Mouse (Mus musculus) lung, adult 2 months (tissue): ENCODE measurements around the gene Ppp3cb. TPM values are rescaled to one million over a fixed set of nuclear protein-coding genes. Genes with fewer than 3 reads are reported as not detected.

Experiments used
- DNase-seq: peaks from one replicate; pipeline ENCODE4 v3.0.0; 2022
- H3K4me1 ChIP-seq: fragments of 200-500 bp; 2 replicates; pipeline ENCODE4 v1.6.1; 2011; ENCODE audit warnings: low read length; ENCODE audit not compliant: control insufficient read depth, insufficient read depth
- H3K4me3 ChIP-seq: fragments of 200-500 bp; replicated peaks from 2 replicates; pipeline ENCODE3; 2011; ENCODE audit warnings: low read depth, mild to moderate bottlenecking, control low read depth, low read length; ENCODE audit errors: extremely low read depth
- CTCF ChIP-seq: fragments of 200-500 bp; IDR thresholded peaks from 2 replicates; pipeline ENCODE4 v1.5.1; 2011; ENCODE audit warnings: mild to moderate bottlenecking, low read length, control low read depth; ENCODE audit not compliant: insufficient read depth
- POLR2A ChIP-seq: fragments of 200-500 bp; IDR thresholded peaks from 2 replicates; pipeline ENCODE4 v1.6.1; 2011; ENCODE audit warnings: low read depth, mild to moderate bottlenecking, control low read depth, low read length, borderline replicate concordance; ENCODE audit errors: extremely low read depth
- WGBS: fragments of 180-500 bp; shearing (Covaris S2); methylation state at CpG from one replicate; pipeline ENCODE4 v1.1.7; 2018; 5-methylcytosine and 5-hydroxymethylcytosine counted together
- polyA plus RNA-seq: library from polyadenylated mRNA; depleted of rRNA; stranded (reverse); fragments of >200 nt; gene quantifications from 2 replicates; pipeline ENCODE4 v1.2.3, GENCODE M21; 2012

The Ppp3cb gene
- polyA plus RNA-seq, 1 experiment = 14.2 TPM

GRCm38 (mm10) chr14:20550136-20550535 is 3.8 kb upstream of the Ppp3cb start:
- no peak for DNase-seq
- 78% methylated on average over 2 of the region's 2 CpGs for WGBS
- H3K4me3 ChIP-seq = no peak overlapping the region
- no peaks in the 10 kb centered on the region; the same call in 1 of the 2 replicates for H3K4me1 ChIP-seq
- TF ChIP-seq CTCF = no peak
- TF ChIP-seq POLR2A = no peak

- WGBS = under 1% methylated on average over 52 of the region's 67 CpGs
- no peak for TF ChIP-seq CTCF
- peak; percentile 89 for TF ChIP-seq POLR2A
- peaks cover 4% of the 10 kb centered on the region for H3K4me1 ChIP-seq
- peak overlapping the region; percentile 97 for H3K4me3 ChIP-seq
- peak; percentile 89 for DNase-seq
Observed at GRCm38 (mm10) chr14:20545529-20546331, 643 bp downstream of the Ppp3cb start.

DNA sequence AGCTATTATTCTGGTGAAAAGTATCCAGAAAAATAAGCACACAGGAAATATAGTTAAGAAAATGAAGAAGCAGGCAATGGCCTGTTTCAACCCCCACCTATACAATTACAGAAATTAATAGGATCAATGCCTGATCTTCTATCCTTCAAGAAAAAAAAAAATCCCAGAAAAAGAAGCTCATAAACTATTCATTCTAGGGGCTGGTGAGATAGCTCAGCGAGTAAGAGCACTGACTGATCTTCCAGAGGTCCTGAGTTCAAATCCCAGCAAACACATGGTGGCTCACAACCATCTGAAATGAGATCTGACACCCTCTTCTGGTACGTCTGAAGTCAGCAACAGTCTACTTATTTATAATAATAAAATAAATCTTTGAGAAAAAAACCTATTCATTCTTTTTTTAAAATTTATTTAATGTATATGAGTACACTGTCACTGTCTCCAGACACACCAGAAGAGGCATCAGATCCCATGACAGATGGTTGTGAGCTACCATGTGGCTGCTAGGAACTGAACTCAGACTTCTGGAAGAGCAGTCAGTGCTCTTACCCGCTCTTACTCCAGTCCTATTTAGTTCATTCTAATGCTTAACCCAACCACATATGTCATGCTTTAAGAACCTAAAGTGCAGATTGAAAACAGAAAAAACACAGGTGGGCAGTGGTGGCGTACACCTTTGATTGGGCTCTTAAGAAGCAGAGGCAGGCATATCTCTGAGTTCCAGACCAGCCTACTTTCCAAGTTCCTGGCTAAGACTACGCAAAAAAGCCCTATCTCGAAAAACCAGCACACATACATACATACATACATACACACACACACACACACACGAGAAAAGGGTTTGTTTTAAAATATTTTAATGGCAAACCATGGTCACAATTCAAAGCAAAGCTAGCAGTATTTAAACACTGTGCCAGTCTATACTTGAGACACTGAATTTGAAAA is 1.6 kb downstream of the Ppp3cb start:
- 44% methylated on average over 7 of the region's 7 CpGs for WGBS
- Histone ChIP-seq H3K4me1 (peaks cover 4% of the 10 kb centered on the region), H3K4me3 (no peak overlapping the region)
- TF ChIP-seq POLR2A (no peak), CTCF (no peak)
- DNase-seq = no peak

- no peak for DNase-seq
- WGBS = 78% methylated on average over 4 of the region's 4 CpGs
Observed at GRCm38 (mm10) chr14:20529643-20530042, 16.7 kb downstream of the Ppp3cb start.

DNA sequence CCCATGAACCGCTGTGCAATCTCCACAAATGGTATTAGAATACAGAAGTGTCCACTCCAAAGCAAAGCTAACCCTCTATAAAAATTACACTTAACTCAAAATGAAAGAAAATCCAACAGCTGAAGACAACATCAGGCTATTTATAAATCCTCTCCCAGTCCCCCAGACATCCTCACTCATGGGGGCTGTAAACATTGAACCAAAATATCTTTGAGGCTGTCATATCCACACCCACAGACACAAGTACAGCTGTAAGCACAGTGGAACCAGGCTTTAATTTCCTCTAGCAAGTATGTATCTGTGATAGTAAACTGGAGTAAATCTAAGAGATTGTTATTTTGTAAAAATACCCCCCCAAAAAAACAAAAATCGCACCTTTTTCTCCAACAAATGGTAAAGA is 26.2 kb downstream of the Ppp3cb start:
- Histone ChIP-seq H3K4me3 (no peak overlapping the region), H3K4me1 (no peaks in the 10 kb centered on the region)
- WGBS = 95% methylated on average over 2 of the region's 2 CpGs
- DNase-seq = no peak
- TF ChIP-seq CTCF = no peak
- no peak for TF ChIP-seq POLR2A

More at GRCm38 (mm10) chr14:20529643-20530042, 16.7 kb downstream of the Ppp3cb start:
- no peak overlapping the region for H3K4me3 ChIP-seq
- H3K4me1 ChIP-seq = no peaks in the 10 kb centered on the region
- TF ChIP-seq CTCF = no peak
- TF ChIP-seq POLR2A = no peak

GRCm38 (mm10) chr14:20508424-20508823 is 37.9 kb downstream of the Ppp3cb start:
- H3K4me1 ChIP-seq = no peaks in the 10 kb centered on the region
- DNase-seq = no peak
- H3K4me3 ChIP-seq = no peak overlapping the region
- WGBS = 61% methylated on average over 2 of the region's 2 CpGs
- TF ChIP-seq POLR2A (no peak), CTCF (no peak)

GRCm38 (mm10) chr14:20502966-20503365 is 43.4 kb downstream of the Ppp3cb start:
- 71% methylated on average over 10 of the region's 10 CpGs for WGBS
- Histone ChIP-seq H3K4me3 (no peak overlapping the region), H3K4me1 (peaks cover 4% of the 10 kb centered on the region; the same call in 1 of the 2 replicates)
- DNase-seq = no peak
- TF ChIP-seq POLR2A (no peak), CTCF (no peak)

- Histone ChIP-seq H3K4me3 (no peak overlapping the region), H3K4me1 (peaks cover 4% of the 10 kb centered on the region; the same call in 1 of the 2 replicates)
- 85% methylated on average over 3 of the region's 3 CpGs for WGBS
- no peak for DNase-seq
- TF ChIP-seq POLR2A = no peak
- no peak for TF ChIP-seq CTCF
Observed at GRCm38 (mm10) chr14:20499982-20500381, 46.4 kb downstream of the Ppp3cb start.

GRCm38 (mm10) chr14:20496603-20497002 is 49.8 kb downstream of the Ppp3cb start, which contains the start of gene Mss51:
Gene Mss51 (minus strand): TSS chr14:20496901.
- no peak for DNase-seq
- Histone ChIP-seq H3K4me1 (no peaks in the 10 kb centered on the region), H3K4me3 (no peak within 1 kb of the TSS)
- TF ChIP-seq CTCF = no peak
- TF ChIP-seq POLR2A = no peak
- WGBS = 74% methylated on average over 2 of the region's 2 CpGs

DNA sequence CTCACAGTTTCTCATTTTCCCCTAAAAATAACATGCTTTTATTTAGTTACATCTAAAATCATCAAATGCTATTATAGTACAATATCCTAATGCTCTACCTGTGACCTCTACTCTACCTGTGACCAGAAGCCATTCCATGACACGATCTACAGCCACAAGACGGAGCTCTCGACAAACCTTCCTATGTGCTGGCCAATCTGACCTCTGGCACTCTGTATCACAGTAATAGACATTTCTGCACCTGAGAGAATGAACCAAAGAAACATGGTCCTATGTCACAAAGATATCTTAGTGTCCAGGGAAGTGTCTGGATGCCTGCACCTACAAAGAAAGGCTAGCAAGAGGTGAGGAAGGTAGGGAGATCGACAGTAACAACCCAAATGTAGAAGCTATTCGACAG is 60.3 kb downstream of the Ppp3cb start:
- TF ChIP-seq CTCF = no peak
- TF ChIP-seq POLR2A = no peak
- 95% methylated on average over 5 of the region's 5 CpGs for WGBS
- no peak overlapping the region for H3K4me3 ChIP-seq
- DNase-seq = no peak
- no peaks in the 10 kb centered on the region for H3K4me1 ChIP-seq
